Mouse (Mus musculus): Measurements from ENCODE around the gene Aldh3b2. TPM values are rescaled to one million over a fixed set of nuclear protein-coding genes. Genes with fewer than 3 reads are reported as not detected.
A peak's percentile ranks its signal among the peaks of the same experiment; 100 is the strongest.

Gene Aldh3b2
- polyA plus RNA-seq, 1 experiment from 2014 or later = 0.22 TPM

DNA sequence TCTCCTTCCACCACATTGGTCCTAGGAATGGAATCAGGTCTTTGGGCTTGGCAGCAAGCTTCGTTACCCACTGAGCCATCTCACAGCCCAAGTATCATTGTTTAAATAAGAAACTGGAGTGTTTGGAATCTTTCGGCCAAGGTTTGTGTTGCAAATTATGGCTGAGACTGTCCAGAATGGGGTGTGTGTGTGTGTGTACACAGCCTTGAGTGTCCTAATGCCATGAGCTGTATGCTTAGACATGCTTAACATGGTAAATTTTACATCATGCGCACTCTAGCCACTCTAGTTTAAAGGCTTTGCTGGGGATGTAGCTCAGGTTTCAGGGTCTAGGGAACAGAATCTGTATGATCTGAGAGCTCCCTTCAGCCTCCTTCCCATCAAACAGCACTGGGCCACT, 23.4 kb downstream of the Aldh3b2 start:
- Histone ChIP-seq H3K4me2 (no peak overlapping the region), H3K27ac (no peak overlapping the region), H3K9me3 (no peaks in the 10 kb centered on the region), H3K36me3 (no peaks in the 10 kb centered on the region), H3K4me3 (no peak overlapping the region), H3K9ac (no peak overlapping the region), H3K27me3 (no peaks in the 10 kb centered on the region; the same call in 1 of the 2 replicates), H3K4me1 (replicated peaks) (peaks cover 12% of the 10 kb centered on the region)
- WGBS = 88% methylated on average over 3 of the region's 3 CpGs
- ATAC-seq (ENCODE audit: low FRiP score) = no peak

DNA sequence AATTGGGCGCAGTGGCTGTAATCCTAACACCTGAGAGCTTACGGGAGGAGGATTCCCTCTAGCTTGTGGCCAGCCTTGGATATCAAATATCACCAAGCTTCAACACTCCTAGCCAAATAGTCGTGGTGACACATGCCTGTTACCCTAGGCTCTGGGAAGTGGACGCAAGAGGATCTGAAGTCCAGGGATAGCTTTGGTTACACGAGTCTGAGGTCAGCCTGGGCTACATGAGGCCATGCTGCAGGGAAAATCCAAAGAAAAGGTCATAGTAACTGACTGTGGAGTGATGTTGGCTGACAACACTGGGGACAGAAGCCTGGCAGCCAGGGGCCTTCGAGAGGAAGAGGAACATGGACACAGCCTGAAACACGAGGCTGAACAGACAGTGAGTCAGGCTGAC, 24.0 kb downstream of the Aldh3b2 start:
- Histone ChIP-seq H3K4me1 (replicated peaks) (peaks cover 10% of the 10 kb centered on the region), H3K9ac (no peak overlapping the region), H3K9me3 (no peaks in the 10 kb centered on the region), H3K27me3 (no peaks in the 10 kb centered on the region; the same call in 1 of the 2 replicates), H3K27ac (no peak overlapping the region), H3K36me3 (no peaks in the 10 kb centered on the region), H3K4me2 (no peak overlapping the region), H3K4me3 (no peak overlapping the region)
- ATAC-seq (ENCODE audit: low FRiP score) = no peak
- WGBS = 79% methylated on average over 7 of the region's 7 CpGs

DNA sequence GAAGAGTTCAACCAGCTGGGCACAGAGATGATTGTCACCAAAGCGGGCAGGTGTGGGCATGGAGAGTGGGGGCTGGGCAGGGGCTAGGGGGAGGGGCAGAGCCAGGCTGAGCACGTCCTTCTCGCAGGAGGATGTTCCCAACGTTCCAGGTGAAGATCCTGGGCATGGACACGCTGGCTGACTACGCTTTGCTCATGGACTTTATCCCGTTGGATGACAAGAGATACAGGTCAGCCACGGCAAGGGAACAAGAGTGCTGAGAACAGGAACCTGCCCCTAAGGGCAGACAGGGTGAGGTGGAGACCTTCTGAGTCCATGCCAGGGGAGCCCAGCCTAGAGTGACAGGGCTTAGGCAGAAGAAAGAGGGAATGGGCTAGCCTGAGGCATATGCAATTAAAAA, 24.6 kb downstream of the Aldh3b2 start:
- 84% methylated on average over 8 of the region's 8 CpGs for WGBS
- H3K27me3 ChIP-seq = no peaks in the 10 kb centered on the region; the same call in 1 of the 2 replicates

DNA sequence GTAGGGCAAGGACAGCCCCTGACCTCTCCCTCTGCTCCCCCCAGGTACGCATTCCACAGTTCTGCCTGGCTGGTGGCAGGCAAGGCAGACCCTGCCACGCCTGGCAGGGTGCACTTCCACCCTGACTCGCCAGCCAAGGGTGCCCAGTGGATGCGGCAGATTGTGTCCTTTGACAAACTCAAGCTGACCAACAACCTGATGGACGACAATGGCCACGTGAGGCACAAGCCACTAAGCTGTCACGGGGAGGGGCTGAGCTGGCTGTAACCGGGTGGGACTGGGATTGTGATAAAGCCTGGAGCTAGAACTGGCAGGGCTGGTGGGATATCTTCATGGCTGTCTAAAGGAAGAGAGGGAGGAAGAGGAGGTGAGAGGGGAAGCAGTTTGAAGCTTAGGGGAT, 25.1 kb downstream of the Aldh3b2 start:
- Histone ChIP-seq H3K36me3 (no peaks in the 10 kb centered on the region), H3K27ac (no peak overlapping the region), H3K9me3 (no peaks in the 10 kb centered on the region), H3K4me3 (no peak overlapping the region), H3K4me2 (no peak overlapping the region), H3K4me1 (replicated peaks) (peaks cover 19% of the 10 kb centered on the region), H3K27me3 (no peaks in the 10 kb centered on the region; the same call in 1 of the 2 replicates), H3K9ac (no peak overlapping the region)
- 66% methylated on average over 8 of the region's 8 CpGs for whole genome bisulfite sequencing
- no peak for ATAC-seq (ENCODE audit: low FRiP score)

More for the DNA sequence above, 24.6 kb downstream of the Aldh3b2 start:
- Histone ChIP-seq H3K36me3 (no peaks in the 10 kb centered on the region), H3K9me3 (no peaks in the 10 kb centered on the region), H3K4me3 (no peak overlapping the region), H3K4me1 (replicated peaks) (peaks cover 16% of the 10 kb centered on the region), H3K9ac (no peak overlapping the region), H3K27ac (no peak overlapping the region), H3K4me2 (no peak overlapping the region)
- ATAC-seq (ENCODE audit: low FRiP score) = no peak

DNA sequence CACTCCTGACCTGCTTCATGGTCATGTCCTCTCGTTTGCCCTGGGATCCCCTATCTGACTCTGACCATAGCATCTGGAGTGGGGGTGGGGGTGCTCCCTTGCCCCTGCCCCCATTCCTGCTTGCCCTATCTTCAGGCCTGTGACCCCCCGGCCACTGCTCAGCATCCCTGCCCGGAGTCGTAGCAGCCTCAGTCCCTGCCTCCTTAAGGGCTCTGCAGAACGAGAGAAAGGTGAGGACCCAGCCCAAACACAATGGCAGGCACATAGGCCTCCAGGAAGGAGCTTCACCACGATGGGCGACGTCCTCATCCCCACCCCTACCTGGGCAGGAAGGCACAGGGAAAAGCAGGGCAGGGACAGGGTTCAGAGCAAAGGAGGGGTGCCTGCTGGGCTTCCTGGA, 26.2 kb downstream of the Aldh3b2 start:
- Histone ChIP-seq H3K36me3 (no peaks in the 10 kb centered on the region), H3K27ac (no peak overlapping the region), H3K4me2 (no peak overlapping the region), H3K9me3 (no peaks in the 10 kb centered on the region), H3K27me3 (no peaks in the 10 kb centered on the region; the same call in 1 of the 2 replicates), H3K9ac (no peak overlapping the region), H3K4me3 (no peak overlapping the region), H3K4me1 (replicated peaks) (peaks cover 19% of the 10 kb centered on the region)
- no peak for ATAC-seq (ENCODE audit: low FRiP score)
- 74% methylated on average over 8 of the region's 8 CpGs for WGBS

DNA sequence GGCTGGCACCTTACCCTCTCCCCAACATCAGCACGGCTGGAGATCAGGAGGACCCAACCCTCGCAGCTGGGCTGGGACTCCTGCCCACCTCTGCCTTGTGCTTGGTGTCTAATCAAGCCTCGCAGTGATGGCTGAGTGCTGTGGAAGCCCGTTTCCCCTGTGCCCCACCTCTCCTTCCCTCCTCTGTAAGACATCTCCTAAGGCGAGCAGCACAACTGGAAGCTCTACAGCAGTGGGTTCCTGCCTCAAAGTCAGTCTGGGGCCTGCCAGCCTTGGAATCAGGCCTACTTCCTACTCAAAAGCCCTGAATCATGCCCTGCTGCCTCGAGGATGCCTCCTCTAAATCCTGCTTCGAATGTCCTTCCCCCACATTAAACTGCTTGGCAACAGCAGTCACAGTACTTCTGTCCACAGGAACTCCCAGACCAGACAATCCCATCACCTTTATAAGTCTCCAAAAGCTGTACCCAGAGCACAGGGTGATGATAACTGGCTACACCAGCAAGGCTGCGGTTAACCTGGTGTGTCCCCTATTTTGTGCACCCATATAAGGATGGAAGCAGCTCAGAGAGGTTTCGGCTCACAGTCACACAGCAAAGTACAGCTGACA, 27.1 kb downstream of the Aldh3b2 start:
- no peak for ATAC-seq (ENCODE audit: low FRiP score)
- Histone ChIP-seq H3K9ac (peak overlapping the region; percentile 95; the same call in 1 of the 2 replicates), H3K36me3 (0 out of 2 replicates have a peak, but pooled peaks cover under 1% of the 10 kb centered on the region), H3K9me3 (no peaks in the 10 kb centered on the region), H3K4me2 (peak overlapping the region; percentile 86), H3K4me3 (peak overlapping the region; percentile 69), H3K4me1 (replicated peaks) (peaks cover 19% of the 10 kb centered on the region), H3K27ac (0 out of 2 replicates have a peak overlapping the region, but pooled peaks have one; percentile 98), H3K27me3 (no peaks in the 10 kb centered on the region; the same call in 1 of the 2 replicates)
- 89% methylated on average over 9 of the region's 9 CpGs for WGBS

DNA sequence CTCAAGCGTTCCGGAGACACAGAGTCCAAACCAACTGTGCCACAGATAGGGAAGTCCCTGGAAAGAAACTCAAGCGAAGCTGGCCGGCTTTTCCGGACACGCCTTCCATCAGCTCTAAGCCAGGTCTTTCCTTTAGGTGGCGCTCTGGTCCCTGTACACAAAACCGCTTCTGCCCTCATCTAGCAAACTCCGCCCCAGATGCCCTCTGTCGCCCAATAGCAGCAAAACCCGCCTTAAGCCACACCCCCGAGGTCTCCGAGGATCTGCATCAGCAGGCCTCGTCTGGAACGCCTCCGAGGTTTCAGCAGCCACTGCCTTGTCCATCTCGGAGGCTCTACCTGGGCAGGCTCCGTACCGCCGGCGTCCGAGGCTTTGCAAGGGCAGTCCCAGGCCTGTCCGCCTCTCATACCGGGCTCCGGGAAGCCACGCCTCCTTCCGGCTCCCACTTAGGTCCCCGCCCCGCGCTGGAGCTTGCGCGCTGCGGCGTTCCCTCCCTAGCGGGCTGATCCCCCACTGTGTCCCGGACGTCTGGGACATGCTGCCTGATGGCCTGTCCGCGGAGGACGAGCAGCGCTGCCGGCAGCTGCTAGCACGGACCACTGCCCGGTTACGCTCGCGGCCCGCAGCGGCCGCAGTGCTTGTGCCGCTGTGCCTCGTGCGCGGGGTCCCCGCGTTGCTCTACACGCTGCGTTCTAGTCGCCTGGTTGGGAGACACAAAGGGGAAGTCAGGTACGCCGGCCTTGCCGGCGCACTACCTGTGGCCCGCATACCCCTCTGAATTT, 28.2 kb downstream of the Aldh3b2 start, which contains the start of the genes Nudt8 and Gm49405:
Gene Nudt8 (plus strand): TSS at position 462 of the 782 bp plus-strand sequence.
Gene Gm49405 (plus strand): TSS at position 508 of the 782 bp plus-strand sequence.
- peak within 1 kb of the TSS; percentile 86 for H3K4me2 ChIP-seq
- no peaks in the 10 kb centered on the region for H3K9me3 ChIP-seq
- H3K4me3 ChIP-seq = peak within 1 kb of the TSS; percentile 69
- peaks cover 19% of the 10 kb centered on the region for H3K4me1 ChIP-seq (replicated peaks)
- H3K27ac ChIP-seq = peak within 1 kb of the TSS; percentile 98
- WGBS = under 1% methylated on average over 64 of the region's 64 CpGs
- H3K9ac ChIP-seq = peak within 1 kb of the TSS; percentile 95
- H3K36me3 ChIP-seq = peaks cover 7% of the 10 kb centered on the region
- no peaks in the 10 kb centered on the region; the same call in 1 of the 2 replicates for H3K27me3 ChIP-seq
- ATAC-seq (ENCODE audit: low FRiP score) = peak; percentile 90

DNA sequence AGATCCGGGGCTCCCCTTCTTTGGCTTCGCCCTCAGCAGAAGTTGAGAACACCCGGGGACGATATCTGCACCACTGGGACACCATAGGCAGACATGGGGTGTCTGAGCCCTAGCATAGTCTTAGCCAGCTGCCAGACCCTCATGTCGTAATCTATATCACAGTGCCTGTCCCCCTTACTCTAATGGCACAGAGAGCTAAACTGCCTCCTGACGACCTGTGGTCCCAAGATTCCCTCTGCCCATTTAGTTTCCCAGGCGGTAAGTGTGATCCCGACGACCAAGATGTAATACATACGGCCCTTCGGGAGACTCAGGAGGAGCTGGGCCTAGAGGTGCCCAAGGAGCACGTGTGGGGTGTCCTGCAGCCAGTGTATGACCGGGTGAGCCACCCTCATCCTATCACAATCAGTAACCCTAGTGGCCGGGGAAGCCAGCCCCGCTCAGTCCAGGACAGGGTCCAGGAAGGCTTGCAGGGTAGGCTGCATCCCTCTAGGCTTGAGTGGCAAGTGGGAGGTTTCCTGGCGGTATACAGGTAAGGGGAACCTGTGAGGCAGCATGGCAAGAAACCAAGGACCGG, 28.9 kb downstream of the Aldh3b2 start:
- Histone ChIP-seq H3K36me3 (peaks cover 13% of the 10 kb centered on the region), H3K9ac (peak overlapping the region; percentile 95), H3K4me1 (replicated peaks) (peaks cover 19% of the 10 kb centered on the region), H3K4me3 (peak overlapping the region; percentile 69), H3K27ac (peak overlapping the region; percentile 98), H3K9me3 (no peaks in the 10 kb centered on the region), H3K27me3 (no peaks in the 10 kb centered on the region; the same call in 1 of the 2 replicates), H3K4me2 (peak overlapping the region; percentile 86)
- peak; percentile 25 for ATAC-seq (ENCODE audit: low FRiP score)
- 19% methylated on average over 17 of the region's 17 CpGs for WGBS

DNA sequence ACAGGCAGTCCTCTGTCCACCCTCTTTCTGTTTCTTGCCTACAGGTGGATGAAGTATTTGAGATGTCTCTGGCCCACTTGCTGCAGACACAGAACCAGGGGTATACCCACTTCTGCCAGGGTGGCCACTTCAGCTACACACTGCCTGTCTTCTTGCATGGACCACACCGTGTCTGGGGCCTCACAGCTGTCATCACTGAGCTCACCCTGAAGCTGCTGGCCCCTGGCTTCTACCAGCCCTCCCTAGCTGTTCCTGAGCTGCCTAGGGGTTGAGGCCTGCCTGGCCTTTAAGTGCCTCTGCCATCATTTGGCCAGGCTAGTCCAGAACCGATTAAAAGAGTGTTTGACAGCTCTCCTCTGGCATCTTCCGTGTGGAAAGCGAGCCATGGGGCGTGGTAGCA, 29.6 kb downstream of the Aldh3b2 start:
- Histone ChIP-seq H3K27ac (0 out of 2 replicates have a peak overlapping the region, but pooled peaks have one; percentile 98), H3K9me3 (no peaks in the 10 kb centered on the region), H3K4me3 (peak overlapping the region; percentile 69), H3K4me1 (replicated peaks) (peaks cover 19% of the 10 kb centered on the region), H3K9ac (peak overlapping the region; percentile 95), H3K4me2 (peak overlapping the region; percentile 86), H3K27me3 (no peaks in the 10 kb centered on the region; the same call in 1 of the 2 replicates), H3K36me3 (peaks cover 20% of the 10 kb centered on the region)
- WGBS = 91% methylated on average over 5 of the region's 5 CpGs
- ATAC-seq (ENCODE audit: low FRiP score) = no peak

DNA sequence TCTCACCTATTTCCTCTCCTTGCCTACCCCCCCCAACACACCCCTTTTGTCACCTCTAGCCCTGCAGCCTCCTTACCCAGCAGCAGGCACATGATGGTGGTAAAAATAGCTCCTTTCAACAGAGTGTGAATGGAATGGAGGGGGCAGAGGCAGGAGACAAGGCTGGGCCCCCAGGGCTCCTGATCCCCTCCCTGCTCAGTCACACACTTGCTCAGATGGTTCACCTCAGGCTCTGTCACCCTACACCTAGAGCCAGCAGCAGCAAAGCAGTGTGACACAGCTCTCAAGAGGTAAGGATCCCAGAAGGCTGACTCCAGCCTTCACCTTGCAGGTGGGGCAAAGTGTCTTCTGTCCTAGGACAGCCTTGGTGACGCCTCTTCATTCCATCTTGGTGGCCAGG, 31.0 kb downstream of the Aldh3b2 start, which contains the start of gene Doc2g:
Gene Doc2g (plus strand): TSS at position 202 of the 400 bp plus-strand sequence.
- no peak within 1 kb of the TSS for H3K9ac ChIP-seq
- no peaks in the 10 kb centered on the region; the same call in 1 of the 2 replicates for H3K27me3 ChIP-seq
- no peak within 1 kb of the TSS for H3K4me2 ChIP-seq
- H3K9me3 ChIP-seq = no peaks in the 10 kb centered on the region
- no peak for ATAC-seq (ENCODE audit: low FRiP score)
- no peak within 1 kb of the TSS for H3K27ac ChIP-seq
- H3K4me1 ChIP-seq (replicated peaks) = peaks cover 19% of the 10 kb centered on the region
- H3K36me3 ChIP-seq = peaks cover 33% of the 10 kb centered on the region
- H3K4me3 ChIP-seq = no peak within 1 kb of the TSS
- WGBS = 70% methylated on average over 1 of the region's 1 CpGs

DNA sequence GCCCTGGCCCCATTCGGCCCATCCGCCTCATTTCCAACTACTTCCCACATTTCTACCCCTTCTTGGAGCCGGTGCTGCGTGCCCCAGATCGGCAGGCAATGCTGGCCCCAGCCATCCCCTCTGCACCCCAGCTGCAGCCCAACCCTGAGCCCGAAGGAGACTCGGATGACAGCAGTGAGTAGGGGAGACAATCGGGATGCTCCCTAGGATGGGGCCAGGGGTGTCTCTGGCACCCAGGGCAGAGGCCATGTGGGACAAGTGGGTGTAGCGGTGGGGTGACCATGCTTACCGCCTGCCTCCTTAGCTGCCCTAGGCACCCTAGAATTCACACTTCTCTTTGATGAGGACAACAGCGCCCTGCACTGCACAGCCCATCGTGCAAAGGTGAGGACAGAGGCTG, 31.5 kb downstream of the Aldh3b2 start:
- Histone ChIP-seq H3K27ac (no peak overlapping the region), H3K4me3 (no peak overlapping the region), H3K27me3 (no peaks in the 10 kb centered on the region; the same call in 1 of the 2 replicates), H3K9me3 (no peaks in the 10 kb centered on the region), H3K4me1 (replicated peaks) (peaks cover 19% of the 10 kb centered on the region), H3K9ac (no peak overlapping the region), H3K36me3 (peaks cover 39% of the 10 kb centered on the region), H3K4me2 (no peak overlapping the region)
- whole genome bisulfite sequencing = 84% methylated on average over 12 of the region's 12 CpGs
- no peak for ATAC-seq (ENCODE audit: low FRiP score)

DNA sequence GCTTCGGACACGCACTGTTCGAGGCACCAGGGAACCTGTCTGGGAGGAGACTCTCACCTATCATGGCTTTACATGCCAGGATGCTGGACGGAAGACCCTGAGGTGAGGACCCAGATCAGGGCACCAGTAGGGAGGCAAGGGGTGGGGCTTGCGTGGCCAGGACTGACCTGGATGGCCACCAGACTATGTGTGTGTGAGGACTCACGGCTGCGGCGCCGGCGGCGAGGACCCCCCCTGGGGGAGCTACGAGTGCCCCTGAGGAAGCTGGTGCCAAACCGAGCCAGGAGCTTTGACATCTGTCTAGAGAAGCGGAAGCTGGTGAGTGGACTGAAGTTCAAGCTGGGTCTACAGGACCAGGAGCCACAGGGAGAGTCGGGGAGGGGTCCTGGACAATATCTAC, 32.2 kb downstream of the Aldh3b2 start:
- no peak for ATAC-seq (ENCODE audit: low FRiP score)
- peaks cover 46% of the 10 kb centered on the region for H3K36me3 ChIP-seq
- H3K27me3 ChIP-seq = no peaks in the 10 kb centered on the region; the same call in 1 of the 2 replicates
- no peak overlapping the region for H3K4me3 ChIP-seq
- H3K9ac ChIP-seq = no peak overlapping the region
- WGBS = 88% methylated on average over 15 of the region's 15 CpGs
- H3K27ac ChIP-seq = no peak overlapping the region
- peaks cover 19% of the 10 kb centered on the region for H3K4me1 ChIP-seq (replicated peaks)
- no peak overlapping the region for H3K4me2 ChIP-seq
- H3K9me3 ChIP-seq = no peaks in the 10 kb centered on the region

Data from hindbrain, embryonic 13.5 days (tissue).